Mouse (Mus musculus): ENCODE results near the gene Slc30a9.

The Slc30a9 gene

GRCm38 (mm10) chr5:67312522-67312851 lies 5.7 kb downstream of the Slc30a9 start:
- no peak for DNase-seq (ENCODE audit: low spot score in 2 of 2)

GRCm38 (mm10) chr5:67321656-67322268 lies 15.0 kb downstream of the Slc30a9 start:
- DNase-seq (ENCODE audit: low spot score in 2 of 2): no peak

- no peak for DNase-seq (ENCODE audit: low spot score in 2 of 2)
Measured at GRCm38 (mm10) chr5:67324032-67324431, 17.3 kb downstream of the Slc30a9 start.

DNA sequence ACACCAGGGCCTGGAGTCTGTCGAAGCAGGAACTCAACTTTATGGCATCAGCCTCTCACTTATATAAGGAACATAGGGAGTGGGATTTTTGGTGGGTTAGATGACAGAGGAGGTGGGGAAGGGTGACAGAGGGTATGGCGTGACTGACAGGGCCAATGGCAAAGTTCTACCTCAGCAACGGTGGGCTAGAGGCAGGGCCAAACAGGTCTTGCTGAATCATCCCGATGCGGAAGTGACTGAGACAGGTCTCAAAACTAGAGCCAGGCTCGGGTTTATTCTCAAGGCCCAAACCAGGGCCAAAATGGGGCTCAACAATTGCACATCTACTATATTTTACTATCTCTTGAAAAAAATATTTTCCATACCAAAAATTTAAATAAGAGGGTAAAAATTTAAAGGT lies 34.1 kb downstream of the Slc30a9 start:
- no peak for DNase-seq (ENCODE audit: low spot score in 2 of 2)

DNA sequence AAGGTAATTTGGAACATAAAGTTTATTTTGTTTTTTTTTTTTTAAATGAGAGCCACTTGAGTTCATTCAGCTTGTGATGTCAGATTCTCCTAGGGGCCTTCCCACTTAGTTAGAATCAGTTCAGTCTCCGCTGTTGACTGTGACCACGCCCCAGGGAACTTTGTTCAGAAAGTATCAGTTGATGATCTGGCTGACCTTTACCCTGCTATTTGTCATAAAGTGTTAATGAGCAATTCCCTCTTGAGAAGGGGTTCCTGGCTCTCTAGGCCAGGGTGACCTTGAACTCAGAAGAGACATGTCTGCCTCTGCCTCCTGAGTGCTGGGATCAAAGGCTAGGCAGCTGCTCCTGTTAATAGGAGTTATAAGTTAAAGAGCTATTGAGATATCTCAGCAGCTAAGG lies 40.3 kb downstream of the Slc30a9 start:
- no peak for DNase-seq (ENCODE audit: low spot score in 2 of 2)

DNA sequence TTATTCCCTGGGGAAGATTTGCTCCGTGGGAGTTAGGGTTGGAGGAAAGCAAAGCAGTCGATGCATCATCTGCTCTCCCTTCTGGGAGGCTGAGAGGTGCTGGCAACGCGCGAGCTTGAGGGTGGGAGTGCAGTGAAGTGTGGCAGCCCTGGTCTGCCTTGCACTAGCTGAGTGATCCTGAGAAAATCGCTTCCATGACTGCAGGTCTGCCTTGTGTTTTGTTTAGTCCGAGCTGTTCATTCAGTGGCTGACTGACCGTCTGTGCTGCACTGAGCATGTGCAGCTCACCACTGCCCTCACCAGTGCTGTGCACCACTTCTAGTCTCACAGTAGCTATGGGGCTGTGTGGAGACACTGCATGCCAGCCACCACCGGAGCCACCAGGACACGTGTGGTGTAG lies 42.2 kb downstream of the Slc30a9 start:
- no peak for DNase-seq (ENCODE audit: low spot score in 2 of 2)

- DNase-seq (ENCODE audit: low spot score in 2 of 2): no peak
Measured at GRCm38 (mm10) chr5:67362316-67362715, 55.6 kb downstream of the Slc30a9 start.

GRCm38 (mm10) chr5:67362931-67363330 lies 56.2 kb downstream of the Slc30a9 start:
- DNase-seq (ENCODE audit: low spot score in 2 of 2): no peak

- no peak for DNase-seq (ENCODE audit: low spot score in 2 of 2)
Measured at GRCm38 (mm10) chr5:67377044-67377621, 70.4 kb downstream of the Slc30a9 start.

DNA sequence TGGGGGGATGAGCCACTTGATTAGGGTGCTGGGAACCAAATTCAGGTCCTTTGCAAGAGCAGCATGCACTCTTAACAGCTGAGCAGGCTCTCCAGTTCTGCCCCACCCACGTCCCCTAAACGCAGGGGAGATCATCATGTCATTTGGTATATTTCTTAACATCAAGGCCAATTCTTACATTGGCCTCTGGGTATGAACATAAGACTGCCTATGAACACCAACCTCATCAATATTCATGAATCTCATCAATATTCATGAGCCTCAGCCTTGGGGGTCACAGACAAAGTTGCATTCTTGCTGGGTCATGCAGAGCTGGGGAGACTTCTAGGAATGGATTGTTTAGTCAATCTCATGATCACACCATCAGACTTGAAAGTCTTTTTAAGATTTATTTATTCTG lies 74.9 kb downstream of the Slc30a9 start:
- no peak for DNase-seq (ENCODE audit: low spot score in 2 of 2)

GRCm38 (mm10) chr5:67382556-67382955 lies 75.8 kb downstream of the Slc30a9 start:
- no peak for DNase-seq (ENCODE audit: low spot score in 2 of 2)

- DNase-seq (ENCODE audit: low spot score in 2 of 2): peak in 1 of 2 experiments; percentile 15
Measured at GRCm38 (mm10) chr5:67393951-67394350, 87.2 kb downstream of the Slc30a9 start.

GRCm38 (mm10) chr5:67395211-67395851 lies 88.6 kb downstream of the Slc30a9 start:
- DNase-seq (ENCODE audit: low spot score in 2 of 2): no peak

- no peak for DNase-seq (ENCODE audit: low spot score in 2 of 2)
Measured at GRCm38 (mm10) chr5:67397186-67397585, 90.4 kb downstream of the Slc30a9 start.

DNA sequence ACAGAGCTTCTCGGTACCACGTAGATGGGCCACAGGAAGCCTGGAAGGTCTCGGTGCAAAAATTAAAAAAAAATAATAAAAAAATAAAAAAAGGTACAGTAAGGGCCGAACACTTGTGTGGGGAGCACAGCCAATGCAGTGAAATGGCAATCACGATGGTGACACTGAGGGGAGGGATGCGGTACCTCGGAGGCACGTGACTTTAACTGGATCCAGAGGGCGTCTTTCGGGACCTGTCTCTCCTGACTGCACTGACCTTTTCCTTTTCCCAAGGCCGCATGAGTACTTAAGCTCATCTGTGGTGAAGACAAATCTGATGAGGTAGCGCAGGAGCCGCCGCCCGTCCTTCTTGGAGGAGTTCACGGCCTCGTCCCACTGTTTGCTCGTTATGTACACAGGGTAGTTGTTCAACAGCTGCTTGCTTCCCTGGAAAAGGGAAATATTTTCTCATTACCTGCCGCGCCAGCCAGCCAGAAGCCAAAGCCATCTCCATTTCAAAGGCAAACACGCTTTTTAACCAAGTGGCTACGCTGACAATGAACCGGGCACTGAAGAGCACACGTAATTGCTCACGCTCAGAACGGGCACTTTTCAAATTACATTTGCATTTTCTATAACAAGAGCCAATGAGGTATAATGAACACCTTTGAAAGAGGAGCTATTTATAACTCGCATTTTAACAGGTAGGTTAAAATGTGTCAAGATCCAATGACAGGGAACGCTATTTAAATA lies 93.3 kb downstream of the Slc30a9 start:
- no peak for DNase-seq (ENCODE audit: low spot score in 2 of 2)

DNA sequence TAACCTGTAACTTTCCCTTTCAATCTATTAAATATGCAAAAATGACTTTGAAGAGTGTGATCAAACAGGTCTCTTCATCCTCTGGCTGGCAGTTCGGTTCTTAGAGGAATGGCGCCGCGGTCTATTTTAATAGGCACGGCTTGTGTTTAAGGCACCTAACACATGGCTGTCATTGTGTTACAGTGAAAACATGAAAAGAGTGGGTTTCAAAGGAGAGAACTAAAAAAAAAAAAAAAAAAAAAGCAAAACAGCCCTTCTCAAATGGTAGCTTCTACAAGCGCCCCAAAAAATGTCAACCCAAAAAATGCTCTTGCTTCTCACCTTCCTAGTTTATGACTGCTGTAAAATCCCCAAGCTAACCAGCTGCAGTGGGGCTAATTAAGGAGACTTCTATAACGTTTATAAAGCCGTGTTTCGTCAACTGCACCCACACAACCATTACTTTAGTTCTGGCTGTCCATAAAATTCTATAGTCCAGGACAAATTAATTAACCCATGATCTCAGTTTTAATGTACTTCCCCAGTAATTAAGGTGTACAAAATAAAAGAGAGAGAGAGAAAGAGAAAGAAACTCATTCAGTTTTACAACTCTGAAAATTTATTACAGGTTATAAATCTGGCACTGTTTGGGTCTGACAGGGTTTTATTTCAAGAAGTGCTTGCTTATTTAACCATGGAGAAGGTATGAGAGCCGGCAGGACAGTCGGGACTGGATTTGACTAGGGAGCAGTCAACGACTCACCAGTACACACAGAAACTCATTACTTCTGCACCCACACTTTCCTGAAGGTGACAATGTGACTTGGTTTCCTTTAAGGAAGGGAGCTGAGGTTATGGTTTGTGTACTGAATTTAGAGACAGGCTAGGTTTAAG lies 94.1 kb downstream of the Slc30a9 start:
- DNase-seq (ENCODE audit: low spot score in 2 of 2): no peak

GRCm38 (mm10) chr5:67401612-67402011 lies 94.9 kb downstream of the Slc30a9 start:
- no peak for DNase-seq (ENCODE audit: low spot score in 2 of 2)

- DNase-seq (ENCODE audit: low spot score in 2 of 2): peak; percentile 26 to 44
Measured at GRCm38 (mm10) chr5:67404380-67404779, 97.6 kb downstream of the Slc30a9 start.

DNA sequence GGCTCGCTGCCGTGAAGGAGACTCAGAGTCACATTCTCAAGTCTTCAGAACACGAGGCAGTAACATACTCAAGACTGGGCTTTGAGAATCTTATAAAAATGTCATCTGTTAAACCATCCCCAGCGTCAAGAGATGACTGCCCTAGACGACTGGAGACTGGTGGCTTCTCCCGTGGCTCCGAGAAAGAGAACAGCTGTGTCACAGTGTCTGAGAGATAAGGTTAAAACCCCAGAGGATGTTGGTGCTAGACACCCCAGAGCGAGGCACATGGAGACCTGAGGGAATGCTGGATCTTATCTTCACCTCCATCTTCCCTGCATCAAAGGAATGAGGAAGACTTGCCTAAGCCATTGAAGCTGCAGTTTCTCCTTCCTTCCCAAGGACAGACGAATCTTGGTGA lies 98.2 kb downstream of the Slc30a9 start:
- no peak for DNase-seq (ENCODE audit: low spot score in 2 of 2)
